In the genomic region with DNA sequence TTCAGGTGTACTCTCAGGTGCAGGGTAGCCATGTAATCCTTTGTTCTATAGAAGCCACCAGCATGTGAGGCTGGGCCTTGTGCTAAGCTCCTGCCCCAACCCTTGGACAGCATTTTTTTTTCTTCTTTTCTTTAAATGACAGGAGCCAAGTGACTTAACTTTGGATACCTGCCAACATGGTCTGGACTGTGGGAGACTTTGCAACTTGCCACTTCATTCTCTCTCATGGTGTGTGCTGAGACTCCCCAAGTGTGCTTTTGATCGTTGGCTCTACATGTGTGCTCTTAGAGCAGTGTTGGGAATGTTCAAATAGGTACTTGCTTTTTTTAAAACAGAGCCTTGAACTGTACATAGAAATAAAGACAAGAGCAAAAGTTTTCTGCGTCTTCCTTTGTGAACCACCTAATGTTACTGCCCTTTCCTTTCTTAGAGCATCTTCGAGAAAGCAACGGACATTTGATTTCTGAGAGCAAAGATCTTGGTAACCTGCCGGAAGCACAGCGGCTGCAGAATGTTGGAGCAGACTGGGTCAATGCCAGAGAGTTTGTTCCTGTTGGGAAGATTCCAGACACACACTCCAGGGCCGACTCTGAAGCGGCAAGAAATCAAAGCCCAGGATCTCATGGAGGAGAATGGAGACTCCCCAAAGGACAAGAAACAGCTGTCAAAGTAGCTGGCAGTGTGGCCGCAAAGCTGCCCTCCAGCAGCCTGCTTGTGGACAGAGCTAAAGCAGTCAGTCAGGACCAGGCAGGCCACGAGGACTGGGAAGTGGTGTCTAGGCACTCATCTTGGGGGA, we compare ENCODE assay signal across 10 mouse cellular contexts. TPM values are rescaled to one million over a fixed set of nuclear protein-coding genes. Genes with fewer than 3 reads are reported as not detected.
DNase-seq lines count a peak whose midpoint lies in the region; ATAC-seq lines count a peak whose summit lies in the region.
"Had no signal": no experiment of that assay in that cellular context is flagged by ENCODE, and none has a peak within 500 bp of the region (broad histone marks: within the 10 kb centered on the region; RNA-seq: fewer than 3 reads in every experiment).

No protein-coding gene starts in this region.

- no peak overlapping the region for H3K4me3 ChIP-seq in hindbrain, embryonic 13.5 days

- H3K9ac ChIP-seq in hindbrain, embryonic 13.5 days: no peak overlapping the region

- ATAC-seq in hindbrain, embryonic 13.5 days (ENCODE audit: low FRiP score): no peak
- no peak for ATAC-seq in frontal cortex, adult (ENCODE audit: low TSS enrichment)

- no peak overlapping the region for H3K27ac ChIP-seq in hindbrain, embryonic 13.5 days
- H3K27ac ChIP-seq: macrophage had no signal

- no peak overlapping the region for H3K4me2 ChIP-seq in hindbrain, embryonic 13.5 days

- peaks cover 13% of the 10 kb centered on the region; the same call in 1 of the 2 replicates for H3K27me3 ChIP-seq in hindbrain, embryonic 13.5 days

- no peaks in the 10 kb centered on the region for H3K9me3 ChIP-seq in hindbrain, embryonic 13.5 days

- H3K36me3 ChIP-seq in hindbrain, embryonic 13.5 days: no peaks in the 10 kb centered on the region

- peak; percentile 24 to 77 for DNase-seq in adrenal gland, adult (ENCODE audit: inconsistent age in 2 of 2, low spot score in 1 of 2)
- no peak for DNase-seq in adrenal gland, postnatal 4 days (ENCODE audit: low spot score in 2 of 2)
- DNase-seq in ovary, adult 18-20 months (ENCODE audit: low spot score): peak; percentile 9
- DNase-seq in ovary, postnatal 10 days (ENCODE audit: low spot score): no peak
- peak; percentile 40 to 68 for DNase-seq in kidney, postnatal 36 days
- no peak for DNase-seq in thymus, postnatal 0 days (ENCODE audit: low spot score)
- DNase-seq: right cerebral cortex, postnatal 25 days had no signal

- H3K4me1 ChIP-seq in hindbrain, embryonic 13.5 days (replicated peaks): no peaks in the 10 kb centered on the region; the same call in 1 of the 2 replicates

- WGBS in hindbrain, embryonic 13.5 days: 70% methylated on average over 10 of the region's 10 CpGs

RNA-seq across cellular contexts. Expression of a gene that starts 1.8 kb away (rescaled TPM):
- 10 to 100 TPM; 11.3 to 15.8 TPM for total RNA-seq in adrenal gland, postnatal 4 days (2021)
- polyA plus RNA-seq in thymus, postnatal 0 days (2015; fragmentation: Nextera tagmentation; extraction: Ambion mirVana): 2.2 and 2.3 TPM in 2 replicates
- polyA plus RNA-seq in hindbrain, embryonic 13.5 days (2015; fragmentation: Nextera tagmentation; extraction: Ambion mirVana): 7.6 and 8.9 TPM in 2 replicates

RNA-seq across cellular contexts. Expression of a gene that starts 49.8 kb away (rescaled TPM):
- total RNA-seq in adrenal gland, postnatal 4 days (2021): under 1 TPM in 1 of 2 experiments, not detected in 1; 0.96 TPM
- polyA plus RNA-seq in thymus, postnatal 0 days (2015; fragmentation: Nextera tagmentation; extraction: Ambion mirVana): 0.29 TPM in 1 of 2 replicates, not detected in the other
- 0.28 and 1.1 TPM in 2 replicates for polyA plus RNA-seq in hindbrain, embryonic 13.5 days (2015; fragmentation: Nextera tagmentation; extraction: Ambion mirVana)
- polyA plus RNA-seq: macrophage had no signal

Comparison
In these comparisons a context has a peak if more than half of its experiments do, and no peak if none do; other contexts are left out.
1. DNase-seq: peak in adrenal gland, adult (2 of 2), ovary, adult 18-20 months (single experiment) and kidney, postnatal 36 days (2 of 2); none in adrenal gland, postnatal 4 days (0 of 2), ovary, postnatal 10 days (single experiment) and thymus, postnatal 0 days (single experiment).